Mouse (Mus musculus) brain, embryonic 14.5 days (tissue): ENCODE measurements around the gene Rassf1. TPM values are rescaled to one million over a fixed set of nuclear protein-coding genes. Genes with fewer than 3 reads are reported as not detected.

Experiments used
- DNase-seq: peaks from one replicate; pipeline ENCODE4 v3.0.0-alpha.2; 2011; ENCODE audit warnings: low read depth
- CTCF ChIP-seq: fragments of 200-500 bp; IDR thresholded peaks from 2 replicates; pipeline ENCODE4 v1.5.1; 2012; ENCODE audit warnings: inconsistent platforms, mild to moderate bottlenecking, moderate library complexity, borderline replicate concordance; ENCODE audit not compliant: insufficient read depth, insufficient read length; ENCODE audit errors: extremely low read depth
- POLR2A ChIP-seq: fragments of 200-500 bp; IDR thresholded peaks from 2 replicates; pipeline ENCODE4 v1.6.1; 2012; ENCODE audit warnings: mild to moderate bottlenecking, inconsistent platforms, borderline replicate concordance; ENCODE audit not compliant: poor library complexity, insufficient read depth, insufficient read length, severe bottlenecking; ENCODE audit errors: extremely low read depth
- polyA plus RNA-seq: library from polyadenylated mRNA; depleted of rRNA; stranded (reverse); fragments of >200 nt; gene quantifications from 2 replicates; pipeline ENCODE4 v1.2.3, GENCODE M21; 2012

Rassf1 gene
- polyA plus RNA-seq, 1 experiment: 31.5 TPM

- DNase-seq: no peak
- no peak for TF ChIP-seq CTCF
- TF ChIP-seq POLR2A: no peak
Measured at GRCm38 (mm10) chr9:107522400-107522711, 29.0 kb upstream of the Rassf1 start.

GRCm38 (mm10) chr9:107526198-107527026, 24.9 kb upstream of the Rassf1 start:
- TF ChIP-seq CTCF: peak; percentile 12; the same call in 1 of the 2 replicates
- TF ChIP-seq POLR2A: no peak
- peak; percentile 74 for DNase-seq

GRCm38 (mm10) chr9:107533791-107534407, 17.5 kb upstream of the Rassf1 start, which contains the start of gene Tmem115:
TSS of gene Tmem115 (plus strand) at chr9:107533945.
- DNase-seq: peak; percentile 99
- peak; percentile 32; the same call in 1 of the 2 replicates for TF ChIP-seq CTCF
- TF ChIP-seq POLR2A: peak; percentile 72

- TF ChIP-seq POLR2A: no peak
- no peak for TF ChIP-seq CTCF
- no peak for DNase-seq
Measured at GRCm38 (mm10) chr9:107534408-107535202, 16.8 kb upstream of the Rassf1 start.

- no peak for DNase-seq
- TF ChIP-seq POLR2A (no peak), CTCF (no peak)
Measured at GRCm38 (mm10) chr9:107538231-107538630, 13.1 kb upstream of the Rassf1 start.

GRCm38 (mm10) chr9:107538711-107539110, 12.6 kb upstream of the Rassf1 start:
- TF ChIP-seq POLR2A (no peak), CTCF (no peak)

GRCm38 (mm10) chr9:107539940-107540339, 11.4 kb upstream of the Rassf1 start:
- no peak for DNase-seq
- no peak for TF ChIP-seq POLR2A
- no peak for TF ChIP-seq CTCF

More at GRCm38 (mm10) chr9:107538711-107539110, 12.6 kb upstream of the Rassf1 start:
- no peak for DNase-seq

- no peak for DNase-seq
- TF ChIP-seq POLR2A: no peak
- no peak for TF ChIP-seq CTCF
Measured at GRCm38 (mm10) chr9:107540420-107540819, 10.9 kb upstream of the Rassf1 start.

GRCm38 (mm10) chr9:107541005-107541404, 10.3 kb upstream of the Rassf1 start:
- no peak for DNase-seq
- TF ChIP-seq CTCF (no peak), POLR2A (no peak)

GRCm38 (mm10) chr9:107541474-107542351, 9.6 kb upstream of the Rassf1 start, which contains the start of the genes Cyb561d2 and Nprl2:
TSS of gene Cyb561d2 (minus strand) at chr9:107542193.
TSS of gene Nprl2 (plus strand) at chr9:107542226.
- TF ChIP-seq CTCF (no peak), POLR2A (peak; percentile 16; the same call in 1 of the 2 replicates)
- DNase-seq: peak; percentile 98

- no peak for TF ChIP-seq POLR2A
Measured at GRCm38 (mm10) chr9:107542352-107542686, 9.0 kb upstream of the Rassf1 start.

GRCm38 (mm10) chr9:107542721-107543120, 8.6 kb upstream of the Rassf1 start:
- no peak for DNase-seq
- no peak for TF ChIP-seq POLR2A
- TF ChIP-seq CTCF: no peak

More at GRCm38 (mm10) chr9:107542352-107542686, 9.0 kb upstream of the Rassf1 start:
- DNase-seq: no peak
